Mouse (Mus musculus): ENCODE data around the gene Timmdc1. TPM values are rescaled to one million over a fixed set of nuclear protein-coding genes. Genes with fewer than 3 reads are reported as not detected.
"Not testable (repeated sequence)": the region's sequence is repeated elsewhere in the genome, so short reads cannot be mapped to it uniquely, and the experiment has no call there.

The Timmdc1 gene
- polyA plus RNA-seq, 1 experiment = 25.0 TPM

DNA sequence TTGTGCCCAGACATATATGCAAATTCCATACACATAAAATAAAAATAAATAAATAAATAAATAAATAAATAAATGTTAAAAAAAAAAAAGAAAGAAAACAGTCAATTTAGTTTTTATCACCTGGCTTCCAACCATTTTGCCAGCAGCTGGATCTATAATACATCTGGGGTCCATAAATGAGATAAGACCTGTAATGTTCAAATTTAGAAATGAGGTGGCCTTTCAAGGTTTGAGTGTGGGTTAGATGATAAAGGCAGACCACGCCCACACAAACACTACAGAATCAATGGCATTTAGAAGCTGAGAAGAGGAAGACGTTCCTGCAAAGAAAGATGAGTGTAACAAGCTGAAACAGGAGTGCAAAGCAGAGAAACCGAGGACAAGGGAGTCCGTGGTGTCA, 41.1 kb downstream of the Timmdc1 start:
- Histone ChIP-seq H3K27me3 (ENCODE audit: control insufficient read depth, insufficient read depth, low read length) (no peaks in the 10 kb centered on the region), H3K36me3 (ENCODE audit: control insufficient read depth, insufficient read depth, low read length) (no peaks in the 10 kb centered on the region), H3K4me1 (replicated peaks; ENCODE audit: control insufficient read depth, insufficient read depth, low read length) (peaks cover 22% of the 10 kb centered on the region), H3K4me3 (ENCODE audit: control insufficient read depth, insufficient read depth, low read length) (no peak overlapping the region), H3K27ac (ENCODE audit: control insufficient read depth, insufficient read depth, low read length) (no peak overlapping the region)
- 84% methylated on average over 4 of the region's 4 CpGs for WGBS
- DNase-seq = no peak
- no peak for TF ChIP-seq CTCF (IDR thresholded peaks at IDR 0.05; ENCODE audit: borderline replicate concordance, control insufficient read depth, extremely low read depth, insufficient read depth, low read length, poor library complexity)
- TF ChIP-seq POLR2A (IDR thresholded peaks at IDR 0.05; ENCODE audit: control insufficient read depth, extremely low read depth, insufficient read depth, low read length, poor library complexity) = no peak

DNA sequence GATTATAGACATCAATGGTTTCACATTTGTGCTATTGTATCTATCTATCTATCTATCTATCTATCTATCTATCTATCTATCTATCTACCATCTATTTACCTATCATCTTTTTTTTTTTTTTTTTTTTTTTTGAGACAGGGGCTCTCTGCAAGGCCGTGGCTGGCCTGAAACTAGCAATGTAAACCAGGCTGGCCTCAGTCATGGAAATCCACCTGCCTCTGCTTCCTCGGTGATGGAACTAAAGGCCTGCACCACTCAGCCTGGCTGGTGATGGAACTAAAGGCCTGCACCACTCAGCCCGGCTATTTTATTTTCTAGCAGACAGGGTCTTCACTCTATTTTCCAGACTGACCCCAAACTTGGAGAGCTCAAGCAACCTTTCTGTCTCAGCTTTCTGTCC, 44.2 kb downstream of the Timmdc1 start:
- DNase-seq = no peak
- Histone ChIP-seq H3K4me1 (replicated peaks; ENCODE audit: control insufficient read depth, insufficient read depth, low read length) (peaks cover 17% of the 10 kb centered on the region), H3K27me3 (ENCODE audit: control insufficient read depth, insufficient read depth, low read length) (no peaks in the 10 kb centered on the region), H3K4me3 (ENCODE audit: control insufficient read depth, insufficient read depth, low read length) (no peak overlapping the region), H3K36me3 (ENCODE audit: control insufficient read depth, insufficient read depth, low read length) (no peaks in the 10 kb centered on the region), H3K27ac (ENCODE audit: control insufficient read depth, insufficient read depth, low read length) (no peak overlapping the region)
- no peak for TF ChIP-seq CTCF (IDR thresholded peaks at IDR 0.05; ENCODE audit: borderline replicate concordance, control insufficient read depth, extremely low read depth, insufficient read depth, low read length, poor library complexity)
- TF ChIP-seq POLR2A (IDR thresholded peaks at IDR 0.05; ENCODE audit: control insufficient read depth, extremely low read depth, insufficient read depth, low read length, poor library complexity) = no peak
- 93% methylated on average over 3 of the region's 3 CpGs for WGBS

DNA sequence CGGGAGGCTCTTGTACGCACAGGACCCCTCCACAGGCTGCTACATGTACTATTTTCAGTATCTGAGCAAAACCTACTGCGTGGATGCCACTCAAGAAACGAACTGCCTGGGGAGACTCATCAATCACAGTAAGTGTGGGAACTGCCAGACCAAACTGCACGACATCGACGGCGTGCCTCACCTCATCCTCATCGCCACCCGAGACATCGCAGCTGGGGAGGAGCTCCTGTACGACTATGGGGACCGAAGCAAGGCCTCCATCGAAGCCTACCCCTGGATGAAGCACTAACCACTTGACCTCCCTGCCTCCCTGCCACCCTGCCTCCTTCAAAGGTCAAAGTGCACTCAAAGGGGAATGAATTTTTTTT, 45.2 kb downstream of the Timmdc1 start:
- DNase-seq; H3K27ac ChIP-seq (ENCODE audit: control insufficient read depth, insufficient read depth, low read length); H3K36me3 ChIP-seq (ENCODE audit: control insufficient read depth, insufficient read depth, low read length); H3K27me3 ChIP-seq (ENCODE audit: control insufficient read depth, insufficient read depth, low read length): not testable (repeated sequence)
- 82% methylated on average over 14 of the region's 14 CpGs for WGBS
- Histone ChIP-seq H3K4me3 (ENCODE audit: control insufficient read depth, insufficient read depth, low read length) (0 out of 2 replicates have a peak overlapping the region, but pooled peaks have one; percentile 69), H3K4me1 (replicated peaks; ENCODE audit: control insufficient read depth, insufficient read depth, low read length) (peaks cover 13% of the 10 kb centered on the region)

DNA sequence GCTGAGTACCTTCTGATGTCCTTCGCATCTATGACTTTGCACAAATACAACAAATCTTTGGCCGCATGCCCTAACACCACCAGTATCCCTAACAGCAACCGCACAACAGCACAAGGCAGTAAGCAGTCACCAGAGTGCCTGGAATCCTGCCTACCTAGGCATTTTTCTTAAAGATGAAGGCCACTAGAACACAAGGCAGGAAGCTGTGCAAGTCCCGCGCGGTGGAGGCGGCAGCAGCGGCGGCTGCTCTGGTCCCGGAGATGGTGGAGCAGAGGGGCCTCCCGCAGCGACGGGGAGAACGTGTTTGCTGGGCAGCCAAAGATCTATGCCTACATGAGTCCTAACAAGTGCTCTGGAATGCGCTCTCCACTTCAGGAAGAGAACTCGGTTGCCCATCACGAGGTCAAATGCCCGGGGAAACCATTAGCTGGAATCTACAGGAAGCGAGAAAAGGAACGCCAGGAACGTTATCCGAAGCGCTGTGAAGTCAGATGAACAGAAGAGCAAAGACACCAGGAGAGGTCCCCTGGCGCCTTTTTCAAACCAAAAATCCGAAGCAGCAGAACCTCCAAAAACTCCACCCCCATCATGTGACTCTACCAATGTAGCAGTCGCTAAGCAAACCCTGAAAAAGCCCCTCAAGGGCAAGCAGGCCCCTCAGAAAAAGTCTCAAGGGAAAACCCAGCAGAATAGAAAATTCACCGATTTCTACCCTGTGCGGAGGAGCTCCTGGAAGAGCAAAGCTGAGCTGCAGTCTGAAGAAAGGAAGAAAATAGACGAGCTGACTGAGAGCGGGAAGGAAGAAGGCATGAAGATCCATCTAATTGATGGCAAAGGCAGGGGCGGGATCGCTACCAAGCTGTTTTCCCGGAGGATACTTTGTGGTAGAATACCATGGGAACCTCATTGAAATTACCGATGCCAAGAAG, 45.9 kb downstream of the Timmdc1 start:
- peak overlapping the region; percentile 69 for H3K4me3 ChIP-seq (ENCODE audit: control insufficient read depth, insufficient read depth, low read length)
- H3K4me1 ChIP-seq (replicated peaks; ENCODE audit: control insufficient read depth, insufficient read depth, low read length) = peaks cover 13% of the 10 kb centered on the region
- H3K27me3 ChIP-seq (ENCODE audit: control insufficient read depth, insufficient read depth, low read length) = no peaks in the 10 kb centered on the region
- TF ChIP-seq CTCF (IDR thresholded peaks at IDR 0.05; ENCODE audit: borderline replicate concordance, control insufficient read depth, extremely low read depth, insufficient read depth, low read length, poor library complexity) (no peak), POLR2A (IDR thresholded peaks at IDR 0.05; ENCODE audit: control insufficient read depth, extremely low read depth, insufficient read depth, low read length, poor library complexity) (no peak)
- peak; percentile 50 for DNase-seq
- H3K36me3 ChIP-seq (ENCODE audit: control insufficient read depth, insufficient read depth, low read length) = no peaks in the 10 kb centered on the region
- H3K27ac ChIP-seq (ENCODE audit: control insufficient read depth, insufficient read depth, low read length) = peak overlapping the region; percentile 64; the same call in 1 of the 2 replicates
- WGBS = 11% methylated on average over 34 of the region's 34 CpGs

DNA sequence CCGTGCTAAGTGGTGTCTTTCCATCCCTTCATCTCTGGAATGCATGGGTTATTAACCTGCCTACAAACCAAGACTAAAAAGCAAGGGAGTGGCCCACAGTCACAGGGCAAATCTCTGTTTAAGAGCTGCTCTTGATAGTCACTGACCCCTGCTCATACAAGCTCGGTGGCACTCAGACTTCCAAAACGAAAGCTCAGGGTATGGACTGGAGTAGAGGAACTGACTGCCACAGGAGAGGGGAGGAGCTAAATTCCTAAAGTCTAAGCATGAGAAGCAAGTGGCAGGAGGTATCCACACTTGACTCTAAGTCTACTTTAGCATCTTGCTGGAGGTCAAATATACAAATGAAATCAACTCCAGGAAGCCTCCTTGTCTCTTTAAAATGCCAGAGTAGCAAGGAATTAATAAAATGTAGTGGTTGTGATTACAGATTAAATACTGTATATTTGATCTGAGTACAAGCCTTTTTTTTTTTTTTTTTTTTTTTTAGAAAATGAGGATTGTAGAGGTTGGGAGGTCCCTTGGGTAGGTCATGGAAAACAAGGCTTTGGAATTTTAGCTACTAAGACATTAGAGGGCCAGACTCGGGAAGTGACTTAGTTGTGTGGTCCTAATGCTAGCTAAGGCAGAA, 46.7 kb downstream of the Timmdc1 start:
- TF ChIP-seq CTCF (IDR thresholded peaks at IDR 0.05; ENCODE audit: borderline replicate concordance, control insufficient read depth, extremely low read depth, insufficient read depth, low read length, poor library complexity) (no peak), POLR2A (IDR thresholded peaks at IDR 0.05; ENCODE audit: control insufficient read depth, extremely low read depth, insufficient read depth, low read length, poor library complexity) (no peak)
- Histone ChIP-seq H3K4me3 (ENCODE audit: control insufficient read depth, insufficient read depth, low read length) (no peak overlapping the region; the same call in 1 of the 2 replicates), H3K27me3 (ENCODE audit: control insufficient read depth, insufficient read depth, low read length) (no peaks in the 10 kb centered on the region), H3K27ac (ENCODE audit: control insufficient read depth, insufficient read depth, low read length) (no peak overlapping the region), H3K4me1 (replicated peaks; ENCODE audit: control insufficient read depth, insufficient read depth, low read length) (peaks cover 13% of the 10 kb centered on the region), H3K36me3 (ENCODE audit: control insufficient read depth, insufficient read depth, low read length) (no peaks in the 10 kb centered on the region)
- DNase-seq = no peak
- 45% methylated on average over 4 of the region's 4 CpGs for WGBS

DNA sequence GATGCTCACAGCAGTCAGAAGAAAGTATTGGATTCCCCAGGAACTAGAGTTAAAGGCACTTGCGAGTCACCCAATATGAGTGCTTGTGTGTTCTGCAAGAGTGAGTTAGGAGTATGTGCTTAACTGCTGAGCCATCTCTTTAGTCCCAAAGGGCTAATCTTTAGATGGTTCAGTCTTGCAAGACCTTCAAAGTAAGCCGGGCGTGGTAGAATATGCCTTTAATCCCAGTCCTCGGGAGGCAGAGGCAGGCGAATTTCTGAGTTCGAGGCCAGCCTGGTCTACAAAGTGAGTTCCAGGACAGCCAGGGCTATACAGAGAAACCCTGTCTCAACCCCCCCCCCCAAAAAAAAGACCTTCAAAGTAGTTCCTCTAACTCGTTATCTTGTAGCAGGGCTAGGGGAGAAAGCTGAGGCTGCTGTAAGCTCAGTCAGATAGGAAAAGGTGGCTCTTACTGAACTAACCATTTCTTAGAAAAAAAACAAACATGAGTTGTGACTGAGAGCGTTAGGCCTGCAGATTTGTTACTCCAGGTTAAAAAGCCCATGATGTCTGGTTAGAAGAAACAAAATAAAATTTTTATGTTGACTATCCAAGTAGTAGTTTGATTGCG, 47.7 kb downstream of the Timmdc1 start:
- Histone ChIP-seq H3K4me1 (replicated peaks; ENCODE audit: control insufficient read depth, insufficient read depth, low read length) (peaks cover 13% of the 10 kb centered on the region), H3K4me3 (ENCODE audit: control insufficient read depth, insufficient read depth, low read length) (no peak overlapping the region), H3K36me3 (ENCODE audit: control insufficient read depth, insufficient read depth, low read length) (no peaks in the 10 kb centered on the region), H3K27ac (ENCODE audit: control insufficient read depth, insufficient read depth, low read length) (no peak overlapping the region), H3K27me3 (ENCODE audit: control insufficient read depth, insufficient read depth, low read length) (no peaks in the 10 kb centered on the region)
- TF ChIP-seq POLR2A (IDR thresholded peaks at IDR 0.05; ENCODE audit: control insufficient read depth, extremely low read depth, insufficient read depth, low read length, poor library complexity) (no peak), CTCF (IDR thresholded peaks at IDR 0.05; ENCODE audit: borderline replicate concordance, control insufficient read depth, extremely low read depth, insufficient read depth, low read length, poor library complexity) (no peak)
- DNase-seq = no peak
- 93% methylated on average over 9 of the region's 9 CpGs for WGBS

All from thymus, adult 2 months (tissue).